Mouse (Mus musculus): ENCODE results near the gene Tgm2. TPM values are rescaled to one million over a fixed set of nuclear protein-coding genes. Genes with fewer than 3 reads are reported as not detected.

Gene Tgm2
- total and polyA plus RNA-seq, 2 experiments from 2014 or later = 6.8 to 13.3 TPM

DNA sequence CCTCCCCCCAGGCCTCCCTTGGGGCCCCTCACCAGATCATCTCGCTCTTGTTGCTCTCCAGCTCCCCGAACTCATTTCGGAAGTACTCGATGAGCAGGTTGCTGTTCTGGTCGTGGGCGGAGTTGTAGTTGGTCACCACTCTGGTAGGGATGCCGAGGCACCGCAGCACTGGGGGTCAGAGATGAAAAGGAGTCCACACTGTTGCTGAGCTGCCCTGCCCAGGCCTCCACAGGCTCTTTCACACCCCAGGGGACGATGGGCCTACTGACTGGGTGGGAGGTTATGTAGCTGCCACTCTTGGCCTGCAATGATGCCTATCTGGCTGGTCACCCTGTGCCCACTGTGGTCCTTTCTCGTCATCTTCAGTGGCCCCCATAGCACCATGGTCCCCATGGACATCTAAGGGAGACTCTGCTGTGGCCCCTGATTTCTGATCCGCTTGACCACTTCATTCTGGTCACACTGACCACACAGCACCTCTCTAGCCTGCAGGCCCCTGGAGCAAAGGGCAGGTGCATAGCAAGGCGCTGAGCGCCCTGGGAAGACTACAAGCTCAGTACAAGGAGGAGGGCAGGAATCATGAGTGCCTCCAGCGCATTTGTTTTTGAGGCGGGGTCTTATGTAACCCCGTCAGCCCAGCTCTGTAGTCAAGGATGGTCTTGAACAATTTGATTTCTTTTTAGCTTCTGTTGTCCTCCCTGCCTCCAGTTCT, 16.8 kb downstream of the Tgm2 start:
- no peak for TF ChIP-seq CTCF (IDR thresholded peaks at IDR 0.05)
- Histone ChIP-seq H3K4me3 (ENCODE audit: low read depth, low read length) (no peak overlapping the region), H3K27me3 (ENCODE audit: insufficient read depth, low read length) (no peaks in the 10 kb centered on the region), H3K36me3 (ENCODE audit: insufficient read depth, low read length) (no peaks in the 10 kb centered on the region), H3K4me2 (ENCODE audit: low read depth, low read length, poor library complexity, severe bottlenecking) (no peak overlapping the region), H3K27ac (ENCODE audit: low read depth, low read length) (no peak overlapping the region), H3K9me3 (ENCODE audit: low read length) (no peaks in the 10 kb centered on the region), H3K9ac (replicated peaks; ENCODE audit: low read length, poor library complexity, severe bottlenecking) (no peak overlapping the region), H3K4me1 (ENCODE audit: insufficient read depth, low read length) (no peaks in the 10 kb centered on the region)
- ATAC-seq (ENCODE audit: low FRiP score) (no peak), DNase-seq (ENCODE audit: low spot score) (no peak)
- WGBS = 89% methylated on average over 16 of the region's 16 CpGs

GRCm38 (mm10) chr2:158128461-158129130, 17.6 kb downstream of the Tgm2 start:
- ATAC-seq (ENCODE audit: low FRiP score) = no peak
- Histone ChIP-seq H3K36me3 (ENCODE audit: insufficient read depth, low read length) (no peaks in the 10 kb centered on the region), H3K27me3 (ENCODE audit: insufficient read depth, low read length) (no peaks in the 10 kb centered on the region), H3K4me1 (ENCODE audit: insufficient read depth, low read length) (no peaks in the 10 kb centered on the region), H3K27ac (ENCODE audit: low read depth, low read length) (no peak overlapping the region), H3K9me3 (ENCODE audit: low read length) (no peaks in the 10 kb centered on the region), H3K4me2 (ENCODE audit: low read depth, low read length, poor library complexity, severe bottlenecking) (no peak overlapping the region), H3K4me3 (ENCODE audit: low read depth, low read length) (no peak overlapping the region), H3K9ac (replicated peaks; ENCODE audit: low read length, poor library complexity, severe bottlenecking) (no peak overlapping the region)
- 85% methylated on average over 8 of the region's 8 CpGs for WGBS
- no peak for TF ChIP-seq CTCF (IDR thresholded peaks at IDR 0.05)
- no peak for DNase-seq (ENCODE audit: low spot score)

DNA sequence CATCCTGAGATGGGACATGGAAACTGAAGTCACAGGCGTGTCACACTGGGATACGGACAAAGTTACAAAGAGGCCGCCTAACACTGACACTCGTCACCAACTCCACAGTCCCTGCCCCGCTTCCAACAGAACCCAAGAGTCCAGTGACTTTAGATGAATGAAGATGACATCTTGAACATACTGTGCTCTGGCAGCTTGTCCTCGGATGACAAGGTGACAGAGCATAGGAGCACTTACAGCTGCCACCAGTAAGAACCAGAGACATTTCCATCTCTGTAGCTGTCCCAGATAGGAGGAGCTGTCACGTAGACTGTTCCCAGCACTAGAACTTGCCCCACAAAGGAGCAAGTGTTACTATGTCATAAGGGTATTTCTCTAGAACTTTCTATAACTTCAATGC, 18.4 kb downstream of the Tgm2 start:
- TF ChIP-seq CTCF (IDR thresholded peaks at IDR 0.05) = no peak
- no peak overlapping the region for H3K4me2 ChIP-seq (ENCODE audit: low read depth, low read length, poor library complexity, severe bottlenecking)
- H3K36me3 ChIP-seq (ENCODE audit: insufficient read depth, low read length) = no peaks in the 10 kb centered on the region
- H3K9ac ChIP-seq (replicated peaks; ENCODE audit: low read length, poor library complexity, severe bottlenecking) = no peak overlapping the region
- DNase-seq (ENCODE audit: low spot score) = no peak
- no peaks in the 10 kb centered on the region for H3K9me3 ChIP-seq (ENCODE audit: low read length)
- no peak overlapping the region for H3K4me3 ChIP-seq (ENCODE audit: low read depth, low read length)
- H3K27ac ChIP-seq (ENCODE audit: low read depth, low read length) = no peak overlapping the region
- H3K4me1 ChIP-seq (ENCODE audit: insufficient read depth, low read length) = no peaks in the 10 kb centered on the region
- no peaks in the 10 kb centered on the region for H3K27me3 ChIP-seq (ENCODE audit: insufficient read depth, low read length)
- 89% methylated on average over 7 of the region's 7 CpGs for WGBS
- no peak for ATAC-seq (ENCODE audit: low FRiP score)

DNA sequence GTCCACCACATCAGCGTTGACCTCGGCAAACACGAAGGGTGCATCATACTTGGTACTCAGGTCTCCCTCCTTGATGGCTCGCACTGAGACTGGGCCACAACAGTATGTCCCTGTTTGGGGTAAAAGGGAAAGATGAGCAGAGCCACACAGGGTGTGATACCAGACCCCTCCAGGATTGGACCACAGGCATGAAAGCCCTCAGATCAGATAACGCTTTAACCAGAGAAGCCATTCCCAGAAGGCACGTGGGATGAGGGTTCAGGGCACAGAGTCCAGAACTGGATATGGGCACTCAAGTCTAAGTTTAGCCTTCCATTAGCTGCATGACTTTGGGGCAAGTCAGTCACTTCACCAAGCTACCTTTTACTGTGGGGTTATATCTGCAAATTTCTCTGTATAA, 19.0 kb downstream of the Tgm2 start:
- no peak overlapping the region for H3K27ac ChIP-seq (ENCODE audit: low read depth, low read length)
- H3K36me3 ChIP-seq (ENCODE audit: insufficient read depth, low read length) = no peaks in the 10 kb centered on the region
- H3K4me3 ChIP-seq (ENCODE audit: low read depth, low read length) = no peak overlapping the region
- H3K4me2 ChIP-seq (ENCODE audit: low read depth, low read length, poor library complexity, severe bottlenecking) = no peak overlapping the region
- ATAC-seq (ENCODE audit: low FRiP score) = no peak
- no peak for TF ChIP-seq CTCF (IDR thresholded peaks at IDR 0.05)
- H3K9me3 ChIP-seq (ENCODE audit: low read length) = no peaks in the 10 kb centered on the region
- H3K27me3 ChIP-seq (ENCODE audit: insufficient read depth, low read length) = no peaks in the 10 kb centered on the region
- DNase-seq (ENCODE audit: low spot score) = no peak
- WGBS = 90% methylated on average over 6 of the region's 6 CpGs
- no peak overlapping the region for H3K9ac ChIP-seq (replicated peaks; ENCODE audit: low read length, poor library complexity, severe bottlenecking)
- H3K4me1 ChIP-seq (ENCODE audit: insufficient read depth, low read length) = no peaks in the 10 kb centered on the region

DNA sequence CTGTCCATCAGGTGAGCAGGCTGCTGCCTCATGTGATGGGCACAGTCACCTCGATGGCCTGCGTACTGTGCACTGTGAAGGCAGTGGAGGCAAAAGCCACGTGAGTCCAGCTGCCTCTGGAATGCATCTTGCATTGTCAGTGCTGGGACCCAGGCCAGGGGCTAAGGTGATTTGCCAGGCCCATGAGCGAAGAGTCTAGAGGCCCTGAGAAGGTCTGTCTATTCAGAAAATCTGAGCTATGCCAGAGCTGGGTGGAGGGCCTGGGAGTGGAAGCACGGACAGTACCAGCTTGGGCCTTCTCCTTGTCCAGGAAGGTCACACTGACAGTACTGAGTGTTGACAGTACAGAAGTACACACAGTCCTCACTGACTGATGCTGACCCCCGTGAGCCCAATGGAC, 23.4 kb downstream of the Tgm2 start:
- Histone ChIP-seq H3K4me1 (ENCODE audit: insufficient read depth, low read length) (no peaks in the 10 kb centered on the region), H3K4me3 (ENCODE audit: low read depth, low read length) (no peak overlapping the region), H3K4me2 (ENCODE audit: low read depth, low read length, poor library complexity, severe bottlenecking) (no peak overlapping the region), H3K9ac (replicated peaks; ENCODE audit: low read length, poor library complexity, severe bottlenecking) (no peak overlapping the region), H3K9me3 (ENCODE audit: low read length) (no peaks in the 10 kb centered on the region), H3K27me3 (ENCODE audit: insufficient read depth, low read length) (no peaks in the 10 kb centered on the region), H3K36me3 (ENCODE audit: insufficient read depth, low read length) (no peaks in the 10 kb centered on the region), H3K27ac (ENCODE audit: low read depth, low read length) (no peak overlapping the region)
- DNase-seq (ENCODE audit: low spot score) = no peak
- ATAC-seq (ENCODE audit: low FRiP score) = no peak
- WGBS = 80% methylated on average over 6 of the region's 6 CpGs
- TF ChIP-seq CTCF (IDR thresholded peaks at IDR 0.05) = no peak

- DNase-seq (ENCODE audit: low spot score) (peak; percentile 45), ATAC-seq (ENCODE audit: low FRiP score) (no peak)
- Histone ChIP-seq H3K36me3 (ENCODE audit: insufficient read depth, low read length) (no peaks in the 10 kb centered on the region), H3K9me3 (ENCODE audit: low read length) (no peaks in the 10 kb centered on the region), H3K4me1 (ENCODE audit: insufficient read depth, low read length) (no peaks in the 10 kb centered on the region), H3K27me3 (ENCODE audit: insufficient read depth, low read length) (no peaks in the 10 kb centered on the region), H3K4me3 (ENCODE audit: low read depth, low read length) (no peak overlapping the region), H3K27ac (ENCODE audit: low read depth, low read length) (no peak overlapping the region), H3K4me2 (ENCODE audit: low read depth, low read length, poor library complexity, severe bottlenecking) (no peak overlapping the region), H3K9ac (replicated peaks; ENCODE audit: low read length, poor library complexity, severe bottlenecking) (no peak overlapping the region)
- TF ChIP-seq CTCF (IDR thresholded peaks at IDR 0.05) = no peak
- WGBS = 54% methylated on average over 12 of the region's 12 CpGs
These were observed 24.4 kb downstream of the Tgm2 start for GRCm38 (mm10) chr2:158121645-158122326.
